Mouse (Mus musculus): Measurements from ENCODE around the gene Itga6.

DNA sequence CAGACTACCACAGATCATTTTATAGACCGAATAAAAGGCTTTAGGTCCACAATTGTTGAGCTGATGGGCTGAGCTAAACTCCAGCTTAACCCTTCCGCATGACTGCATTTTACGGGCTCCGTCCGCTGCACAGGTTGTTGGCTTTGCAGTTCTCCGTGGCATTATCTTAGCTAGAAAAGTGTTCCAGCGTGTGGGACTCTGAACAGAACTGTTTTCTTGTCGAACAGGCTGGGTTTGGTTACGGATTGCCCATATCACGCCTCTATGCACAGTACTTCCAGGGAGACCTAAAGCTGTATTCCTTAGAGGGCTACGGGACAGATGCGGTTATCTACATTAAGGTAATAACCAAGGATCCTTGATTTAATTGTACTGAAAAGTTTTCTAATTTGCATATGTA, 152.0 kb downstream of the Itga6 start:
- TF ChIP-seq GATA1 (IDR thresholded peaks at IDR 0.05; ENCODE audit: borderline replicate concordance, low read length) (no peak), FLI1 (IDR thresholded peaks at IDR 0.05; ENCODE audit: low read length) (no peak)
